Mouse (Mus musculus): ENCODE data around the gene Tbx3. TPM values are rescaled to one million over a fixed set of nuclear protein-coding genes. Genes with fewer than 3 reads are reported as not detected.

Tbx3 gene
- total and polyA plus RNA-seq, 2 experiments: 7.7 to 32.4 TPM

GRCm38 (mm10) chr5:119657804-119658203, 12.7 kb upstream of the Tbx3 start:
- H3K4me1 ChIP-seq (ENCODE audit: control insufficient read depth, insufficient read depth, low read length): no peaks in the 10 kb centered on the region
- H3K79me2 ChIP-seq (ENCODE audit: control insufficient read depth, insufficient read depth, low read length): no peaks in the 10 kb centered on the region
- no peak for DNase-seq (ENCODE audit: extremely low read depth, low read depth, low spot score)
- no peaks in the 10 kb centered on the region for H3K36me3 ChIP-seq (ENCODE audit: control insufficient read depth, insufficient read depth, low read length)
- WGBS: 49% methylated on average over 6 of the region's 6 CpGs
- TF ChIP-seq CTCF (IDR thresholded peaks at IDR 0.05; ENCODE audit: low read depth, low read length) (no peak), POLR2A (IDR thresholded peaks at IDR 0.05; ENCODE audit: extremely low read depth, insufficient read depth, low read length) (no peak)
- no peak overlapping the region for H3K9ac ChIP-seq (ENCODE audit: low read depth, low read length)
- H3K27me3 ChIP-seq (ENCODE audit: control insufficient read depth, insufficient read depth, low read length): peaks cover 10% of the 10 kb centered on the region; the same call in 1 of the 2 replicates
- H3K27ac ChIP-seq (replicated peaks; ENCODE audit: insufficient read depth, low read depth, low read length): no peak overlapping the region
- H3K4me3 ChIP-seq (ENCODE audit: insufficient read depth, low read depth, low read length): no peak overlapping the region

GRCm38 (mm10) chr5:119658396-119658795, 12.1 kb upstream of the Tbx3 start:
- H3K27ac ChIP-seq (replicated peaks; ENCODE audit: insufficient read depth, low read depth, low read length): no peak overlapping the region
- TF ChIP-seq POLR2A (IDR thresholded peaks at IDR 0.05; ENCODE audit: extremely low read depth, insufficient read depth, low read length) (no peak), CTCF (IDR thresholded peaks at IDR 0.05; ENCODE audit: low read depth, low read length) (no peak)
- DNase-seq (ENCODE audit: extremely low read depth, low read depth, low spot score): no peak
- no peaks in the 10 kb centered on the region for H3K79me2 ChIP-seq (ENCODE audit: control insufficient read depth, insufficient read depth, low read length)
- no peak overlapping the region for H3K9ac ChIP-seq (ENCODE audit: low read depth, low read length)
- H3K4me3 ChIP-seq (ENCODE audit: insufficient read depth, low read depth, low read length): no peak overlapping the region
- no peaks in the 10 kb centered on the region for H3K4me1 ChIP-seq (ENCODE audit: control insufficient read depth, insufficient read depth, low read length)
- peaks cover 10% of the 10 kb centered on the region; the same call in 1 of the 2 replicates for H3K27me3 ChIP-seq (ENCODE audit: control insufficient read depth, insufficient read depth, low read length)
- H3K36me3 ChIP-seq (ENCODE audit: control insufficient read depth, insufficient read depth, low read length): no peaks in the 10 kb centered on the region
- WGBS: 55% methylated on average over 5 of the region's 5 CpGs

- Histone ChIP-seq H3K9ac (ENCODE audit: low read depth, low read length) (no peak overlapping the region), H3K27ac (replicated peaks; ENCODE audit: insufficient read depth, low read depth, low read length) (no peak overlapping the region), H3K79me2 (ENCODE audit: control insufficient read depth, insufficient read depth, low read length) (no peaks in the 10 kb centered on the region), H3K4me3 (ENCODE audit: insufficient read depth, low read depth, low read length) (no peak overlapping the region), H3K36me3 (ENCODE audit: control insufficient read depth, insufficient read depth, low read length) (no peaks in the 10 kb centered on the region), H3K27me3 (ENCODE audit: control insufficient read depth, insufficient read depth, low read length) (peaks cover 12% of the 10 kb centered on the region; the same call in 1 of the 2 replicates), H3K4me1 (ENCODE audit: control insufficient read depth, insufficient read depth, low read length) (no peaks in the 10 kb centered on the region)
- WGBS: 24% methylated on average over 3 of the region's 3 CpGs
- TF ChIP-seq POLR2A (IDR thresholded peaks at IDR 0.05; ENCODE audit: extremely low read depth, insufficient read depth, low read length) (no peak), CTCF (IDR thresholded peaks at IDR 0.05; ENCODE audit: low read depth, low read length) (no peak)
- no peak for DNase-seq (ENCODE audit: extremely low read depth, low read depth, low spot score)
These were observed 11.4 kb upstream of the Tbx3 start for GRCm38 (mm10) chr5:119659041-119659440.

GRCm38 (mm10) chr5:119660526-119661410, 9.7 kb upstream of the Tbx3 start:
- peaks cover 12% of the 10 kb centered on the region; the same call in 1 of the 2 replicates for H3K27me3 ChIP-seq (ENCODE audit: control insufficient read depth, insufficient read depth, low read length)
- no peak for TF ChIP-seq POLR2A (IDR thresholded peaks at IDR 0.05; ENCODE audit: extremely low read depth, insufficient read depth, low read length)
- no peak for TF ChIP-seq CTCF (IDR thresholded peaks at IDR 0.05; ENCODE audit: low read depth, low read length)

GRCm38 (mm10) chr5:119661474-119661873, 9.0 kb upstream of the Tbx3 start:
- TF ChIP-seq CTCF (IDR thresholded peaks at IDR 0.05; ENCODE audit: low read depth, low read length) (no peak), POLR2A (IDR thresholded peaks at IDR 0.05; ENCODE audit: extremely low read depth, insufficient read depth, low read length) (no peak)
- Histone ChIP-seq H3K27me3 (ENCODE audit: control insufficient read depth, insufficient read depth, low read length) (peaks cover 12% of the 10 kb centered on the region; the same call in 1 of the 2 replicates), H3K4me3 (ENCODE audit: insufficient read depth, low read depth, low read length) (no peak overlapping the region), H3K27ac (replicated peaks; ENCODE audit: insufficient read depth, low read depth, low read length) (no peak overlapping the region), H3K9ac (ENCODE audit: low read depth, low read length) (no peak overlapping the region), H3K79me2 (ENCODE audit: control insufficient read depth, insufficient read depth, low read length) (no peaks in the 10 kb centered on the region), H3K36me3 (ENCODE audit: control insufficient read depth, insufficient read depth, low read length) (no peaks in the 10 kb centered on the region), H3K4me1 (ENCODE audit: control insufficient read depth, insufficient read depth, low read length) (no peaks in the 10 kb centered on the region)
- no peak for DNase-seq (ENCODE audit: extremely low read depth, low read depth, low spot score)
- 24% methylated on average over 11 of the region's 11 CpGs for WGBS

More at GRCm38 (mm10) chr5:119660526-119661410, 9.7 kb upstream of the Tbx3 start:
- no peak for DNase-seq (ENCODE audit: extremely low read depth, low read depth, low spot score)
- Histone ChIP-seq H3K79me2 (ENCODE audit: control insufficient read depth, insufficient read depth, low read length) (no peaks in the 10 kb centered on the region), H3K27ac (replicated peaks; ENCODE audit: insufficient read depth, low read depth, low read length) (no peak overlapping the region), H3K4me3 (ENCODE audit: insufficient read depth, low read depth, low read length) (no peak overlapping the region), H3K36me3 (ENCODE audit: control insufficient read depth, insufficient read depth, low read length) (no peaks in the 10 kb centered on the region), H3K9ac (ENCODE audit: low read depth, low read length) (no peak overlapping the region), H3K4me1 (ENCODE audit: control insufficient read depth, insufficient read depth, low read length) (no peaks in the 10 kb centered on the region)
- WGBS: 18% methylated on average over 25 of the region's 25 CpGs

GRCm38 (mm10) chr5:119662326-119662725, 8.1 kb upstream of the Tbx3 start:
- Histone ChIP-seq H3K9ac (ENCODE audit: low read depth, low read length) (no peak overlapping the region), H3K79me2 (ENCODE audit: control insufficient read depth, insufficient read depth, low read length) (no peaks in the 10 kb centered on the region), H3K27me3 (ENCODE audit: control insufficient read depth, insufficient read depth, low read length) (peaks cover 8% of the 10 kb centered on the region; the same call in 1 of the 2 replicates), H3K4me3 (ENCODE audit: insufficient read depth, low read depth, low read length) (no peak overlapping the region), H3K27ac (replicated peaks; ENCODE audit: insufficient read depth, low read depth, low read length) (no peak overlapping the region), H3K4me1 (ENCODE audit: control insufficient read depth, insufficient read depth, low read length) (no peaks in the 10 kb centered on the region), H3K36me3 (ENCODE audit: control insufficient read depth, insufficient read depth, low read length) (no peaks in the 10 kb centered on the region)
- TF ChIP-seq CTCF (IDR thresholded peaks at IDR 0.05; ENCODE audit: low read depth, low read length): no peak
- no peak for TF ChIP-seq POLR2A (IDR thresholded peaks at IDR 0.05; ENCODE audit: extremely low read depth, insufficient read depth, low read length)
- 18% methylated on average over 13 of the region's 13 CpGs for WGBS
- no peak for DNase-seq (ENCODE audit: extremely low read depth, low read depth, low spot score)

Measured in liver, adult 2 months (tissue).